Mouse (Mus musculus): Measurements from ENCODE around the gene Dph7. TPM values are rescaled to one million over a fixed set of nuclear protein-coding genes. Genes with fewer than 3 reads are reported as not detected.
A peak's percentile ranks its signal among the peaks of the same experiment; 100 is the strongest.

The Dph7 gene
- polyA plus RNA-seq (2015; fragmentation: Nextera tagmentation; extraction: Ambion mirVana): 28.4 and 30.2 TPM in 2 replicates

GRCm38 (mm10) chr2:24962304-24963000, at the start of gene Dph7:
Gene Dph7, plus strand, starts transcription at chr2:24962400.
- H3K27ac ChIP-seq: peak within 1 kb of the TSS; percentile 55; the same call in 1 of the 2 replicates
- H3K4me2 ChIP-seq: peak within 1 kb of the TSS; percentile 47
- no peaks in the 10 kb centered on the region for H3K27me3 ChIP-seq
- peak within 1 kb of the TSS; percentile 68 for H3K4me3 ChIP-seq
- ATAC-seq (ENCODE audit: insufficient number of reproducible peaks, low FRiP score, low TSS enrichment, low read depth): peak; percentile 83
- peaks cover 68% of the 10 kb centered on the region for H3K36me3 ChIP-seq
- 2% methylated on average over 28 of the region's 28 CpGs for WGBS
- H3K9me3 ChIP-seq: no peaks in the 10 kb centered on the region
- peaks cover 7% of the 10 kb centered on the region for H3K4me1 ChIP-seq
- H3K9ac ChIP-seq: peak within 1 kb of the TSS; percentile 64

- ATAC-seq (ENCODE audit: insufficient number of reproducible peaks, low FRiP score, low TSS enrichment, low read depth): no peak
- H3K4me2 ChIP-seq: no peak overlapping the region
Measured at GRCm38 (mm10) chr2:24912589-24912988, 49.6 kb upstream of the Dph7 start.

DNA sequence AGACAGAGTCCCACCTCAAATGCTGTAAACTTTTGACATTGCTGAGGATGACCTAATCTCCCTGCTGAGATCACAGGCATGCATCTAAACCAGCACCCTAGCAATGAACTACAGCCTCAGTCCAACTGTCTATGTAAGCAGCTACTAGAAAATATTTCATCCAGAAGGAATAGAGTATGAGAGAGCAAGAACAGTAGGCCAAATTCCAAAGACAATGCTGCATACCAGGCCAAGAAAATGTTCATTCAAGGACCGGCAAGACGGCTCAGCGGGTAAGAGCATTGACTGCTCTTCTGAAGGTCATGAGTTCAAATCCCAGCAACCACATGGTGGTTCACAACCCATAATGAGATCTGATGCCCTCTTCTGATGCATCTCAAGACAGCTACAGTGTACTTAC, 47.4 kb upstream of the Dph7 start:
- H3K4me2 ChIP-seq: no peak overlapping the region
- no peaks in the 10 kb centered on the region for H3K27me3 ChIP-seq
- H3K36me3 ChIP-seq: peaks cover 9% of the 10 kb centered on the region; the same call in 1 of the 2 replicates
- H3K9ac ChIP-seq: no peak overlapping the region
- H3K9me3 ChIP-seq: no peaks in the 10 kb centered on the region
- H3K4me1 ChIP-seq: peaks cover 9% of the 10 kb centered on the region
- 85% methylated on average over 3 of the region's 3 CpGs for WGBS
- no peak overlapping the region for H3K4me3 ChIP-seq
- ATAC-seq (ENCODE audit: insufficient number of reproducible peaks, low FRiP score, low TSS enrichment, low read depth): no peak
- no peak overlapping the region for H3K27ac ChIP-seq

More at GRCm38 (mm10) chr2:24912589-24912988, 49.6 kb upstream of the Dph7 start:
- no peak overlapping the region for H3K27ac ChIP-seq
- H3K4me3 ChIP-seq: no peak overlapping the region
- H3K4me1 ChIP-seq: peaks cover 2% of the 10 kb centered on the region
- no peak overlapping the region for H3K9ac ChIP-seq
- H3K36me3 ChIP-seq: peaks cover 11% of the 10 kb centered on the region; the same call in 1 of the 2 replicates
- H3K27me3 ChIP-seq: no peaks in the 10 kb centered on the region
- H3K9me3 ChIP-seq: no peaks in the 10 kb centered on the region

- H3K4me3 ChIP-seq: peak within 1 kb of the TSS; percentile 92
- peaks cover 9% of the 10 kb centered on the region for H3K4me1 ChIP-seq
- no peaks in the 10 kb centered on the region for H3K27me3 ChIP-seq
- H3K36me3 ChIP-seq: no peaks in the 10 kb centered on the region
- peak within 1 kb of the TSS; percentile 94 for H3K27ac ChIP-seq
- WGBS: under 1% methylated on average over 99 of the region's 112 CpGs
- peak within 1 kb of the TSS; percentile 55 for H3K4me2 ChIP-seq
- ATAC-seq (ENCODE audit: insufficient number of reproducible peaks, low FRiP score, low TSS enrichment, low read depth): peak; percentile 97
- peak within 1 kb of the TSS; percentile 96 for H3K9ac ChIP-seq
- no peaks in the 10 kb centered on the region for H3K9me3 ChIP-seq
Measured at GRCm38 (mm10) chr2:24918930-24919838, 43.0 kb upstream of the Dph7 start, which contains the start of gene Ehmt1. Gene Ehmt1, minus strand, starts transcription at chr2:24919614.

- peak overlapping the region; percentile 94 for H3K27ac ChIP-seq
- peaks cover 9% of the 10 kb centered on the region for H3K4me1 ChIP-seq
- H3K27me3 ChIP-seq: no peaks in the 10 kb centered on the region
- peak; percentile 16; the same call in 1 of the 2 replicates for ATAC-seq (ENCODE audit: insufficient number of reproducible peaks, low FRiP score, low TSS enrichment, low read depth)
- H3K9ac ChIP-seq: peak overlapping the region; percentile 51
- peak overlapping the region; percentile 55 for H3K4me2 ChIP-seq
- peak overlapping the region; percentile 92 for H3K4me3 ChIP-seq
- H3K9me3 ChIP-seq: no peaks in the 10 kb centered on the region
- 8% methylated on average over 8 of the region's 8 CpGs for WGBS
- no peaks in the 10 kb centered on the region for H3K36me3 ChIP-seq
Measured at GRCm38 (mm10) chr2:24919839-24920175, 42.4 kb upstream of the Dph7 start.

DNA sequence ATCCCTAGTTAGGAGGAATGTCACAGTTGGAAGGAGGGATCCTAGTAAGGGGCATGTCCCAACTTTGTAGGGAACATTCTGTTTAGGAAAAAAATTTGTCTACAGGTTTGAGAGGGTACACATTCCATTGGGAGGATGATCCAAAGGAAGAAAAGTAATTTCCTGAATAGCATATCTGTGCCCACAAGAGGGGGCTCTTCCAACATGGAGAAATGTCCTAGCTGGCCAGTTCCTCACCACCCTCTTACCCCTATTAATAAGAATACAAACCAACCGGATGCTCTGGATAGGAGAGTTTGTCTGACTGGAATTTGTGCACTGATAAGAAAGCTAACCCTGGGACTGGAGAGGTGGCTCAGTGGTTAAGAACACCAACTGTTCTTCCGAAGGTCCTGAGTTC, 38.6 kb upstream of the Dph7 start:
- peaks cover 13% of the 10 kb centered on the region; the same call in 1 of the 2 replicates for H3K36me3 ChIP-seq
- no peak for ATAC-seq (ENCODE audit: insufficient number of reproducible peaks, low FRiP score, low TSS enrichment, low read depth)
- no peaks in the 10 kb centered on the region for H3K27me3 ChIP-seq
- H3K27ac ChIP-seq: no peak overlapping the region
- no peak overlapping the region for H3K4me3 ChIP-seq
- 51% methylated on average over 2 of the region's 2 CpGs for WGBS
- peaks cover 5% of the 10 kb centered on the region; the same call in 1 of the 2 replicates for H3K4me1 ChIP-seq
- H3K4me2 ChIP-seq: no peak overlapping the region
- no peaks in the 10 kb centered on the region for H3K9me3 ChIP-seq
- H3K9ac ChIP-seq: no peak overlapping the region

GRCm38 (mm10) chr2:24925284-24925683, 36.9 kb upstream of the Dph7 start:
- Histone ChIP-seq H3K9me3 (no peaks in the 10 kb centered on the region), H3K27me3 (no peaks in the 10 kb centered on the region), H3K4me2 (no peak overlapping the region), H3K4me1 (peaks cover 9% of the 10 kb centered on the region; the same call in 1 of the 2 replicates), H3K4me3 (no peak overlapping the region), H3K27ac (no peak overlapping the region), H3K36me3 (peaks cover 13% of the 10 kb centered on the region; the same call in 1 of the 2 replicates), H3K9ac (no peak overlapping the region)
- no peak for ATAC-seq (ENCODE audit: insufficient number of reproducible peaks, low FRiP score, low TSS enrichment, low read depth)
- WGBS: 84% methylated on average over 8 of the region's 8 CpGs

DNA sequence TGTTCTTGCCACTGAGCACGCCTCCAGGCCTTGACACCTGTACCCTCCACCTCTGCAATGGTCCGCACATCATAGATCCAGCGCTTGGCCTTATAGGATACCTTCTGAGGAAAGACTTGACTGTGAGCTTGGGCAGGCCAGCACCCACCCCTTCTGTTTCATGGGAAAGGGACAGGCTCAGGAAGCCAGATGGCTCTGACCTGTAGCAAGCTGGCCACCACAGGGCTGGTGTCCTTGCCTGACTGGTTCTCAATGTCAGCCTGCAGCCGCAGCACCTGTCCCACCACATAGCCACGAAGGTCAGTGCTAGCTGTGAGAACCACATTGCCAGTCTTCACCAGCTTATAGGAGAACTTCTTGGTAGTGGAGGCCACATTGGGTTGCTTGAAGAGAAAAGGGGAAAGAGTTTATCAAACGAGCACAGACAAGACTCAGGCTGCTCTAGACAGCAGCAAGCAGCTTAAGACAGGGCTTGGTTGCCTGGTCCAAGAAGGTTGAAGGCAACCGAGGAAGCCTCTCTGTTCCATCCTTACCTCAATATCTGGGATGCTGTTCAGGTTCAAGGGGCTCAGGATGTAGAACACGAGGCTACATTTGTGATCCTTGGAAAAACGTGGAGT, 35.7 kb upstream of the Dph7 start:
- H3K9me3 ChIP-seq: no peaks in the 10 kb centered on the region
- H3K27me3 ChIP-seq: no peaks in the 10 kb centered on the region
- H3K36me3 ChIP-seq: peaks cover 13% of the 10 kb centered on the region; the same call in 1 of the 2 replicates
- H3K4me2 ChIP-seq: no peak overlapping the region
- H3K27ac ChIP-seq: no peak overlapping the region
- 80% methylated on average over 9 of the region's 9 CpGs for WGBS
- no peak overlapping the region for H3K9ac ChIP-seq
- H3K4me1 ChIP-seq: peaks cover 9% of the 10 kb centered on the region; the same call in 1 of the 2 replicates
- no peak overlapping the region for H3K4me3 ChIP-seq
- no peak for ATAC-seq (ENCODE audit: insufficient number of reproducible peaks, low FRiP score, low TSS enrichment, low read depth)

GRCm38 (mm10) chr2:24926965-24927358, 35.2 kb upstream of the Dph7 start:
- H3K9me3 ChIP-seq: no peaks in the 10 kb centered on the region
- peaks cover 9% of the 10 kb centered on the region; the same call in 1 of the 2 replicates for H3K4me1 ChIP-seq
- H3K36me3 ChIP-seq: peaks cover 13% of the 10 kb centered on the region; the same call in 1 of the 2 replicates
- no peak overlapping the region for H3K9ac ChIP-seq
- H3K27ac ChIP-seq: no peak overlapping the region
- WGBS: 71% methylated on average over 7 of the region's 7 CpGs
- no peaks in the 10 kb centered on the region for H3K27me3 ChIP-seq
- ATAC-seq (ENCODE audit: insufficient number of reproducible peaks, low FRiP score, low TSS enrichment, low read depth): no peak
- no peak overlapping the region for H3K4me3 ChIP-seq
- H3K4me2 ChIP-seq: no peak overlapping the region

- Histone ChIP-seq H3K4me3 (no peak overlapping the region), H3K4me1 (peaks cover 9% of the 10 kb centered on the region; the same call in 1 of the 2 replicates), H3K27ac (no peak overlapping the region), H3K27me3 (no peaks in the 10 kb centered on the region), H3K9me3 (no peaks in the 10 kb centered on the region), H3K4me2 (no peak overlapping the region), H3K9ac (no peak overlapping the region), H3K36me3 (peaks cover 13% of the 10 kb centered on the region; the same call in 1 of the 2 replicates)
- 62% methylated on average over 4 of the region's 4 CpGs for WGBS
- ATAC-seq (ENCODE audit: insufficient number of reproducible peaks, low FRiP score, low TSS enrichment, low read depth): no peak
Measured at GRCm38 (mm10) chr2:24927810-24928479, 34.3 kb upstream of the Dph7 start.

DNA sequence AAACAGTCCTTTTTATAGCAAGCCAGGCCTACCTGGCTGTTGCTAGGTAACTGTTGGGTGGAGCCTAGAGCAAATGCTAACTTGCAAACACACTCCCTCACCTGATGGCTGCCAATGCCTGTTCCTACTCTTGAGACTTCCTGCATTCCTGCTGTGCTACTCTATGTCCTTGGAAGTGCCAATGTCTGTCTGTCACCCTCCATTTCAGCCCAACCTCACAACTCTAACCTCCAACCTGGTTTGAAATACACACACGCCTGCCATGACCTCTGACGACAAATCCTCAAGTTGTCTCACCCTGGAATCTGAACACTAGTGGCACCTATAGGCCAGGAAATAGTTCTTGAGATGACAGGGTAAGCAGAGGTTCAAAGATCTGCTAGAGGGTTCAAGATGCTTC, 33.1 kb upstream of the Dph7 start:
- Histone ChIP-seq H3K9ac (no peak overlapping the region), H3K4me2 (no peak overlapping the region), H3K9me3 (no peaks in the 10 kb centered on the region), H3K4me3 (no peak overlapping the region), H3K4me1 (peaks cover 12% of the 10 kb centered on the region), H3K36me3 (peaks cover 13% of the 10 kb centered on the region; the same call in 1 of the 2 replicates), H3K27me3 (no peaks in the 10 kb centered on the region), H3K27ac (no peak overlapping the region)
- ATAC-seq (ENCODE audit: insufficient number of reproducible peaks, low FRiP score, low TSS enrichment, low read depth): no peak
- 55% methylated on average over 2 of the region's 2 CpGs for WGBS
